Mouse (Mus musculus) cerebellum, adult (tissue): ENCODE measurements around the gene Aimp2.
A peak's percentile ranks its signal among the peaks of the same experiment; 100 is the strongest.

Source experiments
- ATAC-seq: cut with Nextera tagmentation; 2 replicates; pipeline ENCODE4 v1.9.2; 2017; ENCODE audit warnings: mild to moderate bottlenecking, moderate library complexity, mixed read lengths; ENCODE audit not compliant: insufficient number of reproducible peaks, low FRiP score, low TSS enrichment

The Aimp2 gene

GRCm38 (mm10) chr5:143909417-143910400 is at the start of gene Aimp2, which contains the start of gene Pms2:
Aimp2 (minus strand) TSS chr5:143909847.
Pms2 (plus strand) TSS chr5:143909964.
- ATAC-seq: peak; percentile 98

- no peak for ATAC-seq
These were observed 47.5 kb upstream of the Aimp2 start for GRCm38 (mm10) chr5:143957101-143957500.

GRCm38 (mm10) chr5:143950016-143950415 is 40.4 kb upstream of the Aimp2 start:
- no peak for ATAC-seq

- ATAC-seq: no peak
These were observed 38.7 kb upstream of the Aimp2 start for GRCm38 (mm10) chr5:143948361-143948760.

- no peak for ATAC-seq
These were observed 33.8 kb upstream of the Aimp2 start for GRCm38 (mm10) chr5:143943231-143944125.

- no peak for ATAC-seq
These were observed 31.9 kb upstream of the Aimp2 start for GRCm38 (mm10) chr5:143941588-143941987.

- ATAC-seq: no peak
These were observed 26.5 kb upstream of the Aimp2 start for GRCm38 (mm10) chr5:143936156-143936555.

GRCm38 (mm10) chr5:143933875-143934274 is 24.2 kb upstream of the Aimp2 start:
- ATAC-seq: no peak

GRCm38 (mm10) chr5:143933414-143933813 is 23.8 kb upstream of the Aimp2 start:
- no peak for ATAC-seq

- no peak for ATAC-seq
These were observed 23.2 kb upstream of the Aimp2 start, which contains the start of gene Rsph10b for GRCm38 (mm10) chr5:143932831-143933230. Rsph10b (plus strand) TSS chr5:143933035.

- ATAC-seq: no peak
These were observed 22.4 kb upstream of the Aimp2 start for GRCm38 (mm10) chr5:143931863-143932580.

- no peak for ATAC-seq
These were observed 21.0 kb upstream of the Aimp2 start for GRCm38 (mm10) chr5:143930656-143931055.

GRCm38 (mm10) chr5:143929291-143929690 is 19.6 kb upstream of the Aimp2 start:
- ATAC-seq: no peak

- no peak for ATAC-seq
These were observed 18.2 kb upstream of the Aimp2 start, which contains the start of gene Gm42421 for GRCm38 (mm10) chr5:143927875-143928274. Gm42421 (plus strand) TSS chr5:143928175.

- no peak for ATAC-seq
These were observed 15.3 kb upstream of the Aimp2 start for GRCm38 (mm10) chr5:143924781-143925452.

GRCm38 (mm10) chr5:143918120-143918519 is 8.5 kb upstream of the Aimp2 start:
- no peak for ATAC-seq

- ATAC-seq: no peak
These were observed 7.8 kb upstream of the Aimp2 start for GRCm38 (mm10) chr5:143917418-143917817.

GRCm38 (mm10) chr5:143916221-143916620 is 6.6 kb upstream of the Aimp2 start:
- ATAC-seq: no peak

- ATAC-seq: no peak
These were observed 721 bp downstream of the Aimp2 start for GRCm38 (mm10) chr5:143908926-143909325.
